Mouse (Mus musculus): Measurements from ENCODE around the gene Tgm5. TPM values are rescaled to one million over a fixed set of nuclear protein-coding genes. Genes with fewer than 3 reads are reported as not detected.
A peak's percentile ranks its signal among the peaks of the same experiment; 100 is the strongest.
"Not testable (repeated sequence)": the region's sequence is repeated elsewhere in the genome, so short reads cannot be mapped to it uniquely, and the experiment has no call there.

Gene Tgm5
- polyA plus RNA-seq, 1 experiment from 2014 or later: 1.5 TPM

DNA sequence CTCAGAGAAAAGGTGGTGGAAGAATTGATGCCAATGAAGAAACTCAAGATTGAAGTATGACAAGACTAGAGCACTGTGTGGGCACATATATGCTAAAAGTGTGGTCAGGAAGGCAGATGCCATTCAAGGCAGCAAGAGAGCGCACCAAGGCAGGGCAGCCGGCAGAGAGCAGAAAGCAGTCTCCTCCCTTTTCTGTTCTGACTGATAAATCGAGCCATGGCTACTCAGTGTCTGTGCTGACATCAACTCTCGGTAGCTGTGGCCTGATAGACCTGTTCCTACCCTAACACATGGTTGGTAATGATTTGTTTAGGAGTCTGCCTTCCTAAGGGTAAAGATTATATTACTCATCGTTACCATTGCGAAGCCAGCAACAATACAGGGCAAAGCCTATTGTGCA is 29.7 kb downstream of the Tgm5 start:
- ATAC-seq (ENCODE audit: insufficient read depth, low FRiP score): no peak
- 78% methylated on average over 6 of the region's 6 CpGs for WGBS

GRCm38 (mm10) chr2:121054060-121054459 is 31.6 kb downstream of the Tgm5 start:
- H3K36me3 ChIP-seq (ENCODE audit: control insufficient read depth, insufficient read depth, low read length): no peaks in the 10 kb centered on the region
- H3K4me1 ChIP-seq (ENCODE audit: control insufficient read depth, insufficient read depth, low read length): no peaks in the 10 kb centered on the region
- no peaks in the 10 kb centered on the region for H3K9me3 ChIP-seq (replicated peaks; ENCODE audit: control insufficient read depth, low read length)
- 61% methylated on average over 2 of the region's 2 CpGs for WGBS
- no peak overlapping the region for H3K27ac ChIP-seq (ENCODE audit: low read length)
- H3K4me2 ChIP-seq (ENCODE audit: low read depth, low read length): no peak overlapping the region
- no peak for ATAC-seq (ENCODE audit: insufficient read depth, low FRiP score)
- no peak overlapping the region for H3K9ac ChIP-seq (ENCODE audit: low read length)
- no peaks in the 10 kb centered on the region for H3K27me3 ChIP-seq (ENCODE audit: control insufficient read depth, insufficient read depth, low read length)
- no peak overlapping the region for H3K4me3 ChIP-seq (replicated peaks; ENCODE audit: low read length)

More for the DNA sequence above, 29.7 kb downstream of the Tgm5 start:
- no peak overlapping the region for H3K4me2 ChIP-seq (ENCODE audit: low read depth, low read length)
- H3K36me3 ChIP-seq (ENCODE audit: control insufficient read depth, insufficient read depth, low read length): no peaks in the 10 kb centered on the region
- no peaks in the 10 kb centered on the region for H3K4me1 ChIP-seq (ENCODE audit: control insufficient read depth, insufficient read depth, low read length)
- no peaks in the 10 kb centered on the region for H3K9me3 ChIP-seq (replicated peaks; ENCODE audit: control insufficient read depth, low read length)
- no peaks in the 10 kb centered on the region for H3K27me3 ChIP-seq (ENCODE audit: control insufficient read depth, insufficient read depth, low read length)
- H3K9ac ChIP-seq (ENCODE audit: low read length): no peak overlapping the region
- no peak overlapping the region for H3K4me3 ChIP-seq (replicated peaks; ENCODE audit: low read length)
- no peak overlapping the region for H3K27ac ChIP-seq (ENCODE audit: low read length)

DNA sequence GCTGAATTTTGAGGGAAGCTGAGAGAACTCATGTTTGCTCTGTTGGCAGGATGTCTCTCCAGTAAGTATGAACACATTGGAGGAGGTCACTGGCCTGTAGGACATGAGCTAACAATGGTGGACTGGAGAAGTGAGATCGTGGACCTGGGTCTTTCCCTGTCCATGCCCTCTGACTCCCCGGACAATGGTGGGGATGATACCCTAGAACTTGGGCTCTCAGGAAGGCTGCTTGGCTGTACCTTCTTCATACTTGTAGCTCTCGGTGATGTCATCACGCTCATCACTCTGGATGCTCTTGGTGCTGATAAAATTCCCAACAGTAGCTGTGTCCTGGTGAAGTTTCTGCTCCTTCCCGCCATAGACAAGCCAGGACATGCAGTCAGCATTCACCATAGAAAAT is 33.5 kb downstream of the Tgm5 start:
- Histone ChIP-seq H3K4me2 (ENCODE audit: low read depth, low read length) (no peak overlapping the region), H3K36me3 (ENCODE audit: control insufficient read depth, insufficient read depth, low read length) (no peaks in the 10 kb centered on the region), H3K9ac (ENCODE audit: low read length) (no peak overlapping the region), H3K27me3 (ENCODE audit: control insufficient read depth, insufficient read depth, low read length) (no peaks in the 10 kb centered on the region), H3K4me3 (replicated peaks; ENCODE audit: low read length) (no peak overlapping the region), H3K27ac (ENCODE audit: low read length) (no peak overlapping the region), H3K9me3 (replicated peaks; ENCODE audit: control insufficient read depth, low read length) (no peaks in the 10 kb centered on the region), H3K4me1 (ENCODE audit: control insufficient read depth, insufficient read depth, low read length) (no peaks in the 10 kb centered on the region)
- WGBS: 91% methylated on average over 5 of the region's 5 CpGs
- no peak for ATAC-seq (ENCODE audit: insufficient read depth, low FRiP score)

GRCm38 (mm10) chr2:121045653-121046052 is 40.0 kb downstream of the Tgm5 start:
- Histone ChIP-seq H3K27me3 (ENCODE audit: control insufficient read depth, insufficient read depth, low read length) (no peaks in the 10 kb centered on the region), H3K4me3 (replicated peaks; ENCODE audit: low read length) (no peak overlapping the region), H3K4me1 (ENCODE audit: control insufficient read depth, insufficient read depth, low read length) (no peaks in the 10 kb centered on the region), H3K9me3 (replicated peaks; ENCODE audit: control insufficient read depth, low read length) (no peaks in the 10 kb centered on the region), H3K36me3 (ENCODE audit: control insufficient read depth, insufficient read depth, low read length) (no peaks in the 10 kb centered on the region), H3K9ac (ENCODE audit: low read length) (no peak overlapping the region), H3K27ac (ENCODE audit: low read length) (no peak overlapping the region), H3K4me2 (ENCODE audit: low read depth, low read length) (no peak overlapping the region)
- ATAC-seq (ENCODE audit: insufficient read depth, low FRiP score): no peak
- 74% methylated on average over 4 of the region's 4 CpGs for WGBS

DNA sequence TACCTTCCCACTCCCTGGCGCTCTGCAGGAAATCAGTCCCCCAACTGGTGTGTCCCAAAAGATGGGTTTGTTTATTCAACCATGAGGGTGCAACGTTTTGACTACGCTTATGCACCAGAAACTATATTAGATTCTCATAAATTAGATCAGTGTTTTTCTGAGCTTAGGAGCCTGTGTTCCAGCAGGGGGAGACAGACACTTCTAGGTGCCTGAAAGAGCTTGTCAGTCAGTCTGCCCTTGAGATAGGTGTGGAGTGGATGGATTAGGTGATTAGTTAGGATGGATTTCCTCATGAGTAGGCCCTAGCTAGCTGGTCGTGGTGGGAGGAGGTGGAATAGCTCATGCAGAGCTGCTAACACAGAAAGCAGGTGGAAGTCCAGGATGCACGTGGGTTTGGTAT is 44.5 kb downstream of the Tgm5 start:
- no peak overlapping the region for H3K9ac ChIP-seq (ENCODE audit: low read length)
- 42% methylated on average over 5 of the region's 5 CpGs for WGBS
- H3K4me2 ChIP-seq (ENCODE audit: low read depth, low read length): no peak overlapping the region
- no peak overlapping the region for H3K4me3 ChIP-seq (replicated peaks; ENCODE audit: low read length)
- H3K27me3 ChIP-seq (ENCODE audit: control insufficient read depth, insufficient read depth, low read length): no peaks in the 10 kb centered on the region
- H3K9me3 ChIP-seq (replicated peaks; ENCODE audit: control insufficient read depth, low read length): no peaks in the 10 kb centered on the region
- no peak overlapping the region for H3K27ac ChIP-seq (ENCODE audit: low read length)
- no peaks in the 10 kb centered on the region for H3K36me3 ChIP-seq (ENCODE audit: control insufficient read depth, insufficient read depth, low read length)
- no peak for ATAC-seq (ENCODE audit: insufficient read depth, low FRiP score)
- H3K4me1 ChIP-seq (ENCODE audit: control insufficient read depth, insufficient read depth, low read length): no peaks in the 10 kb centered on the region

DNA sequence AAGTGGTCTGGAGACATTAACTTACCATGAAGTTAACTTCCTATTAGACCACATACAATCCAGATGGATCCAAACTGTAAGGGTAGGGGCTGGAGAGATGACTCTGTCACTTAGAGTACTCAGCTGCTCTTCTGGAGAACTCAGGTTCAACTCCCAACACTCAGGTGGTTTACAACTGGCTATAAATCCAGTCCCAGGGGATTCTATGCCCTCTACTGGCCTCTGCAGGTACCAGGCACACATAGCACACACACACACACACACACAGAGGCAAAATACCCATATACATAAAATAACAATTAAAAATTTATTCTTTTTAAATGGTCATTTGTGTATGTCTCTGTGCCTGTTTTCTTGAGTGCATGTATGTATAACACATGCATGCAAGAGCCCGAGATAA is 46.3 kb downstream of the Tgm5 start:
- H3K9me3 ChIP-seq (replicated peaks; ENCODE audit: control insufficient read depth, low read length): no peaks in the 10 kb centered on the region
- no peaks in the 10 kb centered on the region for H3K4me1 ChIP-seq (ENCODE audit: control insufficient read depth, insufficient read depth, low read length)
- no peaks in the 10 kb centered on the region for H3K36me3 ChIP-seq (ENCODE audit: control insufficient read depth, insufficient read depth, low read length)
- H3K9ac ChIP-seq (ENCODE audit: low read length): no peak overlapping the region
- ATAC-seq (ENCODE audit: insufficient read depth, low FRiP score): no peak
- no peaks in the 10 kb centered on the region for H3K27me3 ChIP-seq (ENCODE audit: control insufficient read depth, insufficient read depth, low read length)
- H3K4me2 ChIP-seq (ENCODE audit: low read depth, low read length): no peak overlapping the region
- 88% methylated on average over 1 of the region's 1 CpGs for WGBS
- no peak overlapping the region for H3K4me3 ChIP-seq (replicated peaks; ENCODE audit: low read length)
- H3K27ac ChIP-seq (ENCODE audit: low read length): no peak overlapping the region

DNA sequence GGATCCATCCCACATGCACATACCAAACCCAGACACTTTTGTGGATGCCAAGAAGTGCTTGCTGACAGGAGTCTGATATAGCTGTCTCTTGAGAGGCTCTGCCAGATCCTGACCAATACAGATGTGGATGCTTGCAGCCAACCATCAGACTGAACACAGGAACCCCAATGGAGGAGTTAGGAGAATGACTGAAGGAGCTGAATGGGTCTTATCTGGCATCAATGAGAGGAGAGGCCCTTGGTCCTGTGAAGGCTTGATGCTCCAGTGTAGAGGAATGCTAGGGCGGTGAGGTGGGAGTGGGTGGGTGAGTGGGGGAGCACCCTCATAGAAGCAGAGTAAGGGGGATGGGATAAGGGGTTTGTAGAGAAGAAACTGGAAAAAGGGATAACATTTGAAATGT is 46.8 kb downstream of the Tgm5 start:
- not testable (repeated sequence) for H3K27me3 ChIP-seq (ENCODE audit: control insufficient read depth, insufficient read depth, low read length); H3K36me3 ChIP-seq (ENCODE audit: control insufficient read depth, insufficient read depth, low read length); H3K4me3 ChIP-seq (replicated peaks; ENCODE audit: low read length); H3K9ac ChIP-seq (ENCODE audit: low read length); H3K27ac ChIP-seq (ENCODE audit: low read length); ATAC-seq (ENCODE audit: insufficient read depth, low FRiP score); H3K4me1 ChIP-seq (ENCODE audit: control insufficient read depth, insufficient read depth, low read length); H3K9me3 ChIP-seq (replicated peaks; ENCODE audit: control insufficient read depth, low read length); H3K4me2 ChIP-seq (ENCODE audit: low read depth, low read length)
- 94% methylated on average over 1 of the region's 1 CpGs for WGBS

- no peak within 1 kb of the TSS for H3K27ac ChIP-seq (ENCODE audit: low read length)
- no peak within 1 kb of the TSS for H3K4me2 ChIP-seq (ENCODE audit: low read depth, low read length)
- no peaks in the 10 kb centered on the region for H3K9me3 ChIP-seq (replicated peaks; ENCODE audit: control insufficient read depth, low read length)
- H3K4me1 ChIP-seq (ENCODE audit: control insufficient read depth, insufficient read depth, low read length): no peaks in the 10 kb centered on the region
- no peaks in the 10 kb centered on the region for H3K27me3 ChIP-seq (ENCODE audit: control insufficient read depth, insufficient read depth, low read length)
- 40% methylated on average over 5 of the region's 5 CpGs for WGBS
- H3K9ac ChIP-seq (ENCODE audit: low read length): no peak within 1 kb of the TSS
- H3K36me3 ChIP-seq (ENCODE audit: control insufficient read depth, insufficient read depth, low read length): no peaks in the 10 kb centered on the region
- ATAC-seq (ENCODE audit: insufficient read depth, low FRiP score): peak; percentile 78
- no peak within 1 kb of the TSS; the same call in 1 of the 2 replicates for H3K4me3 ChIP-seq (replicated peaks; ENCODE audit: low read length)
These were observed 48.8 kb downstream of the Tgm5 start, which contains the start of gene Epb42 for GRCm38 (mm10) chr2:121036733-121037341. Epb42 (minus strand) TSS chr2:121037072.

GRCm38 (mm10) chr2:121022918-121023317 is 62.7 kb downstream of the Tgm5 start:
- H3K9me3 ChIP-seq (replicated peaks; ENCODE audit: control insufficient read depth, low read length): no peaks in the 10 kb centered on the region
- WGBS: 49% methylated on average over 5 of the region's 5 CpGs
- H3K4me3 ChIP-seq (replicated peaks; ENCODE audit: low read length): no peak overlapping the region
- ATAC-seq (ENCODE audit: insufficient read depth, low FRiP score): 0 out of 2 replicates have a peak, but pooled peaks have one; percentile 47
- H3K9ac ChIP-seq (ENCODE audit: low read length): no peak overlapping the region
- no peaks in the 10 kb centered on the region for H3K4me1 ChIP-seq (ENCODE audit: control insufficient read depth, insufficient read depth, low read length)
- peaks cover under 1% of the 10 kb centered on the region; the same call in 1 of the 2 replicates for H3K36me3 ChIP-seq (ENCODE audit: control insufficient read depth, insufficient read depth, low read length)
- H3K4me2 ChIP-seq (ENCODE audit: low read depth, low read length): no peak overlapping the region
- no peak overlapping the region for H3K27ac ChIP-seq (ENCODE audit: low read length)
- H3K27me3 ChIP-seq (ENCODE audit: control insufficient read depth, insufficient read depth, low read length): no peaks in the 10 kb centered on the region

All from stomach, embryonic 16.5 days (tissue).